Mouse (Mus musculus) G1E (cell line): Measurements from ENCODE around the gene Rptor. TPM values are rescaled to one million over a fixed set of nuclear protein-coding genes. Genes with fewer than 3 reads are reported as not detected.

Experiments used
- ATAC-seq: 2 replicates; pipeline ENCODE4 v1.8.0; 2016; ENCODE audit warnings: mild to moderate bottlenecking; ENCODE audit not compliant: insufficient number of reproducible peaks, poor library complexity, low FRiP score, severe bottlenecking; ENCODE audit errors: extremely low read depth
- DNase-seq: peaks from one replicate; pipeline ENCODE4 v3.0.0; 2012; ENCODE audit warnings: low spot score
- H3K27me3 ChIP-seq: 2 replicates; pipeline ENCODE4 v1.6.1; 2012; ENCODE audit warnings: mild to moderate bottlenecking, low read length, inconsistent platforms; ENCODE audit not compliant: insufficient read depth
- H3K36me3 ChIP-seq: replicated peaks from 2 replicates; pipeline ENCODE3; 2012; ENCODE audit warnings: mild to moderate bottlenecking, inconsistent platforms
- H3K4me1 ChIP-seq: 2 replicates; pipeline ENCODE4 v1.6.1; 2012; ENCODE audit warnings: low read depth, low read length, inconsistent platforms, mixed read lengths; ENCODE audit not compliant: insufficient read depth
- H3K4me3 ChIP-seq: 2 replicates; pipeline ENCODE4 v1.5.1; 2012; ENCODE audit warnings: low read depth, mild to moderate bottlenecking, inconsistent platforms, low read length, moderate library complexity, mixed read lengths
- H3K9me3 ChIP-seq: replicated peaks from 2 replicates; pipeline ENCODE4 v1.6.1; 2012; ENCODE audit warnings: inconsistent platforms
- CTCF ChIP-seq: IDR thresholded peaks from 2 replicates; pipeline ENCODE4 v1.5.1; 2012; ENCODE audit warnings: low read depth, low read length, inconsistent platforms, mixed read lengths
- GATA1 ChIP-seq: IDR thresholded peaks from 2 replicates; pipeline ENCODE4 v1.6.1; 2012; ENCODE audit warnings: borderline replicate concordance, low read length, inconsistent platforms, mixed read lengths
- GATA2 ChIP-seq: IDR thresholded peaks from 2 replicates; pipeline ENCODE4 v1.6.1; 2012; ENCODE audit warnings: low read depth, low read length, inconsistent platforms, borderline replicate concordance
- POLR2AphosphoS5 ChIP-seq: IDR thresholded peaks from 2 replicates; pipeline ENCODE4 v1.6.1; 2012; ENCODE audit warnings: low read depth, low read length, inconsistent platforms; ENCODE audit not compliant: insufficient replicate concordance
- TAL1 ChIP-seq: conservative IDR thresholded peaks from 2 replicates; pipeline ENCODE4 v1.6.1; 2012; ENCODE audit warnings: low read depth, low read length, inconsistent platforms, mixed read lengths
- polyA plus RNA-seq: library from polyadenylated mRNA; stranded (reverse); fragments of >175 nt; gene quantifications from 2 replicates; pipeline ENCODE4 v1.2.3, GENCODE M21; 2012
- total RNA-seq, 2 experiments: library from RNA; stranded (forward) in 1 of 2; stranded (reverse) in 1 of 2; fragments of 200-1000 nt in 1 of 2; fragments of >200 nt in 1 of 2; fragmentation: Nextera tagmentation in 1 of 2; gene quantifications; 2 replicates each; pipeline ENCODE4 v1.2.3; 2014 to 2017

Gene Rptor
- total and polyA plus RNA-seq, 3 experiments = 17.9 to 51.9 (median 46.5) TPM

DNA sequence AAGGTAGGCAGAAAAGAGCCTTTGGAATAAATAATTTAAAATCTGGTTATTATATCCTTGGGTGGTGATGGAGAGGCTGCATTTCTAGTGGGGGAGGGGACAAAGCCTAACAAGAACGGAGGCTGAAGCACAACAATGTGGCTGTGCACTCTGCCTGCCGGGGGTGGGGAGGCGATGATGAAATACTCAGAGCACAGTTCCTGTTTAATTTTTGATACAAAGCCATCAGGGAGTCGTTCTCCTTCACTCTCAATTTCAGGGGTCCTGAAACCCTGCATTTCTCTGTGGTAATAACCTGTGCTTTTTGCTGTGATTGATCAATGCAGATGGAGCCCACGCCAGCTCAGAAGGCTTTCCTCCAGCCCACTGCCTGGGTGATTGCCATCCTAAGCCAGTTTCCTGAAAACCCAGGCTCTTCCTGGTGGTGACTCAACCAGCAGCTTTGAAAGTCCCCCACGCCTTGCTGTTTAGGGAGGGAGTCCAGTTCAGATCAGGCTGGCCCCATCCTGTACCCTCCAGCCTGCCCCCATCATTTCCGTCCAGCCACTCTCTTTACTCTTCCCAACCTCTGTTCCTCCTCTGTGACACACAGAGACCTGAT lies 204.8 kb downstream of the Rptor start:
- no peak for DNase-seq
- H3K4me1 ChIP-seq = no peaks in the 10 kb centered on the region
- H3K36me3 ChIP-seq = peaks cover 99% of the 10 kb centered on the region
- no peaks in the 10 kb centered on the region for H3K27me3 ChIP-seq
- H3K4me3 ChIP-seq = no peak overlapping the region
- no peak for ATAC-seq
- no peaks in the 10 kb centered on the region for H3K9me3 ChIP-seq
- TF ChIP-seq CTCF (no peak), TAL1 (no peak), POLR2AphosphoS5 (no peak), GATA2 (no peak), GATA1 (no peak)

DNA sequence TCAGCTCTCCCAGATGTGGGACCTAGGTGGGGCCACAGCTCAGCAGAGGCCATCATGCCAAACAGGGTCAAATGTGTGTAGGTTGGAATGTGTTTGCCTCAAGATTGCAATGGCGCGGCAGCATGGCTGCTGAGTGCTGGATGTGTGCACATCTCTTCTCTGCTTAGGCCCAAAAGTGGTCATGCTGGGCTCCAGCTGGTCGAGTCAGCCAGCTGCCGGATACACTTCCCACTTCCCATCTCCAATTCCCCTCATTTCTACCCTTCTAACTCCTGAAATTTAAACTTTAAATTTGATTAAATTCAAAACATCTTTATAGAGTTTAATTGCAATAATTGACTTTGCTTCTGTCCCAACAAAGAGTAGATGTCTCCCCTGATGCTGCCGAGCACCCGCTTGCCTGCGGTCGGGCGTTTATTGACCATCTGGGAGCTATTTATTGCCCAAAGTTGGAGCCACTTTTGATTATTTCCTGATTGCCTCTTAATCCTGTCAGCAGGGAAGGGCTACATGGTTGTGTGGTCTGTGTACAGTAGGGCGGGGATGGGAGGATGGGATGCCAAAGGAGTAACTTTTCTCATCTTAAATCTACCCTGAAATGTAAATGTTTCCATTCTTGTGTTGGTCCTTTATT lies 206.1 kb downstream of the Rptor start:
- Histone ChIP-seq H3K27me3 (no peaks in the 10 kb centered on the region), H3K36me3 (peaks cover 98% of the 10 kb centered on the region), H3K4me3 (no peak overlapping the region), H3K4me1 (no peaks in the 10 kb centered on the region), H3K9me3 (no peaks in the 10 kb centered on the region)
- TF ChIP-seq CTCF (no peak), POLR2AphosphoS5 (no peak), GATA2 (no peak), TAL1 (no peak), GATA1 (no peak)
- no peak for ATAC-seq
- DNase-seq = no peak

DNA sequence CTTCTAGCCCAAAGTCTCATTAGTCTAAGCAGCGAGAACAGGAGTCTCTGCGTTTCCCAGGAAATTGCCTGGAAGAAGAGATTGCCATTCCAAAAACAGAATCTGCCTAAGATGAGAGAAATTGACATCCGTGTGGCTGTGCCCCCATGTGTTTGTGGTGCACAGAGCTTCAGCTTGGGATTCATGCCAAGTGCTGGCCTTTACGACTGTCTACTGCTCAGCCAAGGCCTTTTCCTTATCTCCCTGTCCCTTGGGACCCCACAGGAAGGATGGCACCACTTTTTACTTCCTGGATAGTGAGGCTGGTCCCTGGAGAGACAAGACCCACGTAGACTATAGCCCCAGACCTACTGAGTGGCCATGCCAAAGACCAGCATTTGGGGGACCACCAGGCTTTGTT lies 206.6 kb downstream of the Rptor start:
- Histone ChIP-seq H3K27me3 (no peaks in the 10 kb centered on the region), H3K9me3 (no peaks in the 10 kb centered on the region), H3K4me1 (peaks cover 2% of the 10 kb centered on the region; the same call in 1 of the 2 replicates), H3K36me3 (peaks cover 99% of the 10 kb centered on the region), H3K4me3 (no peak overlapping the region)
- ATAC-seq = no peak
- no peak for DNase-seq
- TF ChIP-seq GATA2 (no peak), POLR2AphosphoS5 (no peak)

DNA sequence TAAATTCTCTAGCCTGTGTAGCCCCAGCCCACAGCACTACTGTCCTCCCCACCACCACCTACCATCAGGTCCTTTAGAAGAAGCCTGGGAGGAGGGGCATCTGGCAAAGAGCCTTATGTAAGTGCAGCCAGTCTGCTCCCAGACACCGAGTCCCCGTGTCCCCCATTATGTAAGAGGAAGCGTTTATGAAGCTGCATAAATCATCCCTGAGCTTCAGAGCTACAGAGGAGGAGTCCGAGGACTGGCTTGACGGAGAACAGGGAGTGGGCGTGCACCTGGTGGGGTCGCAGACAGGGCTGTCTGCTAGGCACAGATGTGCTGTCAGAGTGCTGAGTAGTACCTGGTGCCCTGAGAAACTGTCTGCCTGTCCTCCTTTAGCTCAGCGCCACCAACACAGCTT lies 208.3 kb downstream of the Rptor start:
- Histone ChIP-seq H3K4me3 (no peak overlapping the region), H3K9me3 (no peaks in the 10 kb centered on the region), H3K36me3 (peaks cover 99% of the 10 kb centered on the region), H3K4me1 (peaks cover 6% of the 10 kb centered on the region; the same call in 1 of the 2 replicates), H3K27me3 (no peaks in the 10 kb centered on the region)
- ATAC-seq (no peak), DNase-seq (no peak)
- TF ChIP-seq GATA1 (no peak), POLR2AphosphoS5 (no peak)

DNA sequence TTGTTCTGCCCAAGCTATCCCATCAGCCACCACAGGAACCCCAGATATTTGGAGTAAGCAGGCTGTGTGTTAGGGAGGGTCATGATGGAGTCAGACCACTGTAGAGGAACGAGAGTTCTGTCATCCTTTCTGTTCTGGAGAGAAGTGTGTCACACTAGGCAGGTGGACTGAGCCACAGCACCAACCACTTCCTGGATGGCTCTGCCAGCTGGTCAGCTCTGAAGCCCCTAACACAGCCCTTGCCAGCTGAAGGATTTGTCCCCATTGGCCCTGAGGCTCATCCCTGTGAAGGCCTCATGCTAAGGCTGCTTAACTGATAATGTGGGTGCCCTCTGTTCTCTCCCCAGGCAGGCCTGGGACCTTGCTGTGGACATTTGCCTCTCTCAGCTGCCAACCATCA lies 208.9 kb downstream of the Rptor start:
- no peaks in the 10 kb centered on the region for H3K9me3 ChIP-seq
- peaks cover 99% of the 10 kb centered on the region for H3K36me3 ChIP-seq
- TF ChIP-seq TAL1 (no peak), GATA1 (no peak), POLR2AphosphoS5 (no peak), GATA2 (no peak), CTCF (no peak)
- H3K4me3 ChIP-seq = no peak overlapping the region
- no peak for ATAC-seq
- H3K27me3 ChIP-seq = no peaks in the 10 kb centered on the region
- peaks cover 10% of the 10 kb centered on the region for H3K4me1 ChIP-seq
- DNase-seq = no peak

DNA sequence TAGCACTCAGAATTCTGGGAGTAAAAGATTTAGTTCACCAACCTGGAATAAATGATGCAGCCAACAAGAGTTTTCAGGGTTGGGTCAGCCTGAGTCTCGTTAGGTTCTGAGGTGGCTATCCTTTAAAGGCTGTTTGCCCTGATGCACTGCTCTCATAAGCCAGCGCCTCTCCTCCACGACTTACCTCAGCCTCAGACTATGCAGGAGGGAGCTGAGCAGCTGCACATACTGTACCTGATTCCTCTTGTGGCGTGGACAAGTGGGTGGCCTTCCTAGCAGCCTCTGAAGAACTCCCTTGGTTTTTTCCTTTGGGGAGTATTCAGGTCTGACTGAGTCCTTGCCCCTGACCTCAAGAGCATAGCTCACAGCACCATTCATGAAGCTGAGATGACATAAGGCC lies 209.4 kb downstream of the Rptor start:
- DNase-seq = no peak
- peaks cover 99% of the 10 kb centered on the region for H3K36me3 ChIP-seq
- H3K4me1 ChIP-seq = peaks cover 15% of the 10 kb centered on the region
- TF ChIP-seq TAL1 (no peak), GATA1 (no peak), CTCF (no peak), POLR2AphosphoS5 (no peak), GATA2 (no peak)
- ATAC-seq = no peak
- no peaks in the 10 kb centered on the region for H3K9me3 ChIP-seq
- no peak overlapping the region for H3K4me3 ChIP-seq
- H3K27me3 ChIP-seq = no peaks in the 10 kb centered on the region
